Mouse (Mus musculus) splenic B cell, adult 2 months (primary cell): ENCODE data around the gene Abcg8.

ENCODE experiments used
- DNase-seq: peaks from one replicate; pipeline ENCODE4 v3.0.0-alpha.2; 2011; ENCODE audit warnings: low read depth, low spot score
- H3K27me3 ChIP-seq: 2 replicates; pipeline ENCODE4 v1.6.1; 2012; ENCODE audit warnings: mild to moderate bottlenecking, low read length, moderate library complexity, mixed read lengths; ENCODE audit not compliant: control insufficient read depth, poor library complexity, insufficient read depth, severe bottlenecking
- H3K36me3 ChIP-seq: 2 replicates; pipeline ENCODE4 v1.6.1; 2012; ENCODE audit warnings: mild to moderate bottlenecking, low read length, moderate library complexity, mixed read lengths; ENCODE audit not compliant: control insufficient read depth, poor library complexity, insufficient read depth, severe bottlenecking

Gene Abcg8

DNA sequence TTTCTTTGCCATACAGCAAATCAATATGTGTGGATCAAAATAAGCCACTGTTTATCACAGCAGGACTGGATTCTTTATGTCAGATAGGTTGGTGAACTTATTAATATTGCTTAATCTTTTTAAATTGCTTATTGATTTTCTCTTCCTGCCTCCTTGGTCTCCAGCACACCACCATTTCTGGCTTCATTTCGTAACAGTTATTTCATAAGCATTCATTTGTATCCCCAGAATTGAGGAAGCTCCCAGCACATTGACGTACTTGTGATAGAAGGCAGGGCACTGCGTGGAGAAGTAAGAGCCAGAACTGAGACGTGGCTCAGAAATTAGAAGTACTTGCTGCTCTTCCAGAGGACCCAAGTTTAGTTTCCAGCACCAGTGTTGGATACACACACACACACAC is 28.5 kb upstream of the Abcg8 start:
- no peak for DNase-seq
- H3K27me3 ChIP-seq, result no peaks in the 10 kb centered on the region
- no peaks in the 10 kb centered on the region for H3K36me3 ChIP-seq

DNA sequence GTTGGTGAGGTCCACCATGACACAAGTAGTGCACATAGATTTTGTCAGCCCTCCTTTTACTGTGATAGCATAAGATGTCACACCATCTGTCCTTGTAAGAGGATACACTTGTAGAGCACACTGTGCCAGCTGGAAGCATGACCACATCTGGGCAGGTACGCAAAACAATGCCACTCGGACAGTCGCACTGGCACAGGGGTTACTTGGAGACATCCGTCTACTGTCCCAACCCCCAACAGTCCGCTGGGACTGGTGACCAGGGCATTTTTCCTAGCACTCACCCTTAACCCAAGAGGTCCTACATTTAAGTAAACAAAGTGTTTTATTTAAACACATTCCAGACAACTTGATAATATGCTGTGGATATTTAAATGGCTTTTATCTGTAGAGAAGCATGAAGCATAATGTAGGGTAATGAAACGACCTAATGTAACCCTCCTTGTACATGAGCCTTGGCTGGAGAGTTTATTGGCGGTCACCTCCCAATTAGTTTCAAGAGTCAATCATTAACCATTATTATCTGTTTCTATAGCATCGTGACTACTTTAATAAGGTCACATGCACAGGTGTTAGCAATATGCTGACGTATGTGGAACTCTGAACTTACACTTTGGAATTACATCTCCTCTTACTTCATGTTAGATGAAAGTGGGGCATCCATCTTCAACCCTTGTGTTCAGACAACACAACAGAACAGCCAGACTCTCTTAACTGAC is 25.6 kb upstream of the Abcg8 start:
- no peaks in the 10 kb centered on the region for H3K36me3 ChIP-seq
- no peak for DNase-seq
- H3K27me3 ChIP-seq, result no peaks in the 10 kb centered on the region

DNA sequence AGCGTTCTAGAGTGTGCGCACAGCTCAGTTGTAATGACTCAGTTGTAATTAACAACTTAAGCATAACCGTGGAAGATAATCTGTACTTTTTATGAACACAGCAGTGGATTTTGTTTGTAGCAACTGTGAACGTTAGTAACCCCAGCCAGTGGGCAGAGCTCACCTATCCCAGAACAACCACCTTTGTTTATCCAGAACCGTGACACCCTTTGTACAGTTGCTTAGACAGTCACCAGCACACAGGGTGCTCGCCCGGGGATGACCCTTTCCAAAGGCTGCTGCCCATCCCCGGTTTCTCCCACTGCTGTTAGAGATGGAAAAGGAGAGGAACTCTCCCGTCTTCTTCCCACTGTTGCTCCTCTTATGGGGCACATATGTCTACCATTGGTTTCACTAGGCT is 22.6 kb upstream of the Abcg8 start:
- H3K36me3 ChIP-seq, result no peaks in the 10 kb centered on the region
- no peak for DNase-seq
- no peaks in the 10 kb centered on the region for H3K27me3 ChIP-seq

DNA sequence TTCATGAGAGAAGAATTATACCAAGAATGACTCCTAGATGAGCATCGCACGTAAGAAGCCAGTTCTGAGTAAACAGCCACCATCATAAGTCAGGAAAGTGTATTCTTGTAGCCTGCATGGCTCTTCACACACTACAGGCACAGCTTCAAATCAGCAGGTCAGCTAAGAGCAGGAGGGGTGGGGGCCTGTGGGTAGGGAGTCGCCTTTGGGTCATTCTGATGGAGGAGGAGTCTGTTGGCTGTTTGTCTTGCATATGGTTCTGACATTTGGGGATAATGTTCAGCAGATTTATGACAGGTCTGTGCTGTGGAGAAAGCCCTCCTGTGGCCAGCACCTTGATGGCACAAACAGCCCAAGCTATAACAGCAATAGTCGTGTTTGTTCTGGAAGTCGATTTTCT is 19.9 kb upstream of the Abcg8 start:
- H3K36me3 ChIP-seq, result no peaks in the 10 kb centered on the region
- no peak for DNase-seq
- no peaks in the 10 kb centered on the region for H3K27me3 ChIP-seq

DNA sequence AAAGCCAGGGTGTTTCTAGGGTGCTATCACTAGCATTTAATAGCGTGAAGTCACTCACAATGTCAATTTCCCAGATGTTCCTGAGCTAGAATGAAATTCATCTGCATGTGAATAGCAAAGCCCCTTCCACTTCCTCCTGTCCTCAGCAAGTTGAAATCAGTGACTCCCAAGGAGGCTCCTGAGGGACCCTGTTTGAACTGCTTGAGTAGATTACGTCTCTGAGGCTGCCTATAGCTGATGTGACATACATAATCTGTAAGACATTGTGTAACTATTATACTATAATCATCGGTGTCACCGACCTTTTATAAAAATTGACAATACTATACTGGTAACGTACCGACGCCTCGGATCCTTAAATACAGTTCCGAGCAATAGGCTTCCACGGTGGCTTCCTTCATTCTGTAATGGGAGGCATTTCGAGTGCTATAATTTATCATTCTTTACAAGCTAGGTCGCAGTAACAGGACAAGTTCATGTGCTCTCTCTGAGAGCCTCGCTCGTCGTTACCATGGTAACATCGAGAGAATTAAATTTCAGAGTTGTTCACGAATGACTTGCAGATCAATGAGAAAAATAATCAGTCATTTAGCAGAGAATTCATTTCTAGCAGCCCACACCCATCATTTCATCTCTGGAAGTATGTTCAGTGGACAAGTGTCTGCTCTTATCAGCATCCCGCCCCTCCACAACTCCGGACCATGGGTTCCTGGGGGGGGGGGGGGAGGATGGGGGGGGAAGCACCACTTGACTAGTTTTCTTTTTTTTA is 19.3 kb upstream of the Abcg8 start:
- Histone ChIP-seq H3K36me3 (no peaks in the 10 kb centered on the region), H3K27me3 (no peaks in the 10 kb centered on the region)
- no peak for DNase-seq

DNA sequence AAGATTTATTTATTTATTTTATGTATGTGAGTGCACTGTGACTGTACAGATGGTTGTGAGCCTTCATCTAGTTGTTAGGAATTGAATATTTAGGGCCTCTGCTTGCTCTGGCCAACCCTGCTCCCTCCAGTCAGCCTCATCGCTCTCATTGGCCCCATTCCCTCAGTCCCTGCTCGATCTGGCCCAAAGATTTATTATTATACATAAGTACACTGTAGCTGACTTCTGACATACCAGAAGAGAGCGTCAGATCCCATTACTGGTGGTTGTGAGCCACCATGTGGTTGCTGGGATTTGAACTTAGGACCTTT is 18.7 kb upstream of the Abcg8 start:
- Histone ChIP-seq H3K36me3 (no peaks in the 10 kb centered on the region), H3K27me3 (no peaks in the 10 kb centered on the region)
- no peak for DNase-seq

DNA sequence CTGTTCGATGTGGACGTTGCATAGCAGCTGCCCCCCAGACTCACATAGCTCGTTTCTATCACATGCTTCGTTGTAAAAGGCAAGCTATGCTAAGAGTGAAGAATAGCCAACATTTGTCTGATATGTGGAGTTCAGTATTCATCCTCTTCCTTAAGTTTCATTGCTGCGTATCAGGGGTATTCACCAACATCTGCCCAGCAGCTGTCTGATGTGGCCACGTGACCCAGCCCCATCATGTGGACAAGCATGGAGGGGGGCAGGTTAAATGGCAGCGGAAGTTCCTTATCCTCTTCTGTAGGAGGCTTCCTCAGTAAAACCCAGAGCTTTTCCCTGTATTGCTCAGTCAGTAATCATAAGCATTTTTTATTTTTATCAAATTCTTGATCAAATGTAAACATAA is 18.3 kb upstream of the Abcg8 start:
- DNase-seq, result no peak
- H3K36me3 ChIP-seq, result no peaks in the 10 kb centered on the region
- no peaks in the 10 kb centered on the region for H3K27me3 ChIP-seq

DNA sequence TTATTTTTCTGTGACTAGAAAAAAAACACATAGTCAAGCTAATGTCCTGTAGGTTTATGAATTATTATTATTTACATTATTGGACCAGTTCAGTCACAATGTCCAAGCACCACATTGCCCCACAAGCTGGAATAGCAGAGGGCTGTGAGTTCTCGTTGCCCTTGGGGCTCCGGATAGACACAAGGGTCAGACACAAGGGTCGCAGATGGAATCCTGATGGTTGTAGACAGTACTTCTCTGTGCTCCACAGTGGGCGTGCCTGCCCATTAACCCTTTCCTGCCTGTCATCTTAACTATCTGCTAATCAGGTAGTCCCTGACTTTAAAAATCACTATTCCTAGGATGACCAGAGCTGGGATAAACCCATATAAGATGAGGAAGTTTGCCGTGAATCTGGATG is 17.9 kb upstream of the Abcg8 start:
- H3K36me3 ChIP-seq, result no peaks in the 10 kb centered on the region
- no peaks in the 10 kb centered on the region for H3K27me3 ChIP-seq
- DNase-seq, result no peak

DNA sequence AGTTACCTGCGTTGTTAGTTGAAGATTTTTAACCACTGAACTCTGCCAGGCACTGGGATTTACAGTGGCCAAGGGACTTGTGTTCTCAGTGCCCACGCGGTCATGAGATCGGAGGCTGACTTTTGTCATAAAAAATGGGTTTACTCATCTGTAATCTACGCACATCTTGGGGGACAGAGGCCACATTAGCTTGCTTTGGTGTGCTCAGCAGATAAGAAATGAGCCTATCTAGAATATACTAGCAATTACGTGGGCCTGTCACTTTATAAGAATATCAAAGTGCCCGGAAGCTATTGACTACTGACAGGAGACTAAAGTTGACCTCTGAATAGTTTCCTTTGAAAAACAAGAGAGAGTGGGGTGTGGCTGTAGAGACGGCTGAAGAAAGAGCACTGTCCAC is 17.2 kb upstream of the Abcg8 start:
- DNase-seq, result no peak
- H3K27me3 ChIP-seq, result no peaks in the 10 kb centered on the region
- H3K36me3 ChIP-seq, result no peaks in the 10 kb centered on the region

DNA sequence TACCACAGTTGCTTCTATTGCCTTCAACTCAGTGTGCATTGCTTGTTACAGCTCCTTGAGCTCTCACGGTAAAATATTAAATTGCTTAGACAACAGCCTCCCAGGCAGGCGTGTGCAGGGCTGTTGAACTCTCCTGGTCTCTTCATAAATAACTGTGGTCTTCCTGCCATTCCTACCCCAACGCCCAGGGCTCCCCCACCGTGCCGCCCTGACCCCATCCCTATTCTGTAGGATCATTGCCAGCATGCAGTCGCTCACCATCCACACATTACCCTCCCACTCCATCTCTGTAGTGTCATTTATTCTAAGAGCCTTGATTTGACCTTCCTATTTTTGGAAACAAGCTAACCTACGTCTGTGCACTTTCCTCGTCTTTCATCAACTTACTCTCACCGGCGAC is 11.0 kb upstream of the Abcg8 start:
- DNase-seq, result no peak
- Histone ChIP-seq H3K27me3 (no peaks in the 10 kb centered on the region), H3K36me3 (no peaks in the 10 kb centered on the region)

DNA sequence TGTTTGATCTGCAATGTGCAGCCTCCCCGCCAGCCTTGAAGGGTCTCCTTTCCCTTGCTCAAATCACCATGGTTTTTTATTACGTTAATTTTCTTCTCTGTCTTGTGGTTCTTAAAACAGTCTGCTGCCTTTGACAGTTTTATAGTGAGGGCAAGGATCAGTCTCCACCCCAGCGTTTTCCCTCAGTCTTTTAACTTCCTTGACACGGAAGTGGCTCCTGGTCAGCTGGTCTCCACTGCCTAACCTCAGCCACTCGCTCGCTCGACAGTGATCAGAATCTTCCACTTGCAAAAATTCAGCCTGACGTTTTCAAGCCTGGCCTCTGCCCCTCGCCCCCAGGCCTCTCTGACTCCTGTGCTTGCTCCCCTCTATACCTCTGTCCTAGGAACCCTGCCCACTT is 10.4 kb upstream of the Abcg8 start:
- H3K36me3 ChIP-seq, result no peaks in the 10 kb centered on the region
- H3K27me3 ChIP-seq, result no peaks in the 10 kb centered on the region
- DNase-seq, result no peak

DNA sequence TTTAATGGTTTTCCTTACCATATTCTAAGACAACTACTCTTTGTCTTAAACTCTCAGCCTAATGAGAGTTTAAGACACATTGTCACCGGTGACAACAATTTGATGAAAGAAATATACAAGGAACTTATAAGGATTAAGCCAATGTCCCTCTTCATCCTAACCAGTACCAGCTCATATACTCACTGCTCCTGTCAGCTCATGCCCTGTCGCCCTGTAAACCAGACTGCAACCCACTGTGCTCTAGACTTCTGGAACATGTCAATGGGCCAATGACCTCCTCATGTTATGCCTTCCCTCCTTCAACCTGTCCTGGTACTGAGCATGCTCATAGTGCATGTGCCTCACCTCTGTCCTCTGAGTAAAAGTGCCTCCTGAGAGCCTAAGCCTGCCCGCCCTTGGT is 8.3 kb upstream of the Abcg8 start:
- H3K36me3 ChIP-seq, result no peaks in the 10 kb centered on the region
- no peak for DNase-seq
- H3K27me3 ChIP-seq, result no peaks in the 10 kb centered on the region

DNA sequence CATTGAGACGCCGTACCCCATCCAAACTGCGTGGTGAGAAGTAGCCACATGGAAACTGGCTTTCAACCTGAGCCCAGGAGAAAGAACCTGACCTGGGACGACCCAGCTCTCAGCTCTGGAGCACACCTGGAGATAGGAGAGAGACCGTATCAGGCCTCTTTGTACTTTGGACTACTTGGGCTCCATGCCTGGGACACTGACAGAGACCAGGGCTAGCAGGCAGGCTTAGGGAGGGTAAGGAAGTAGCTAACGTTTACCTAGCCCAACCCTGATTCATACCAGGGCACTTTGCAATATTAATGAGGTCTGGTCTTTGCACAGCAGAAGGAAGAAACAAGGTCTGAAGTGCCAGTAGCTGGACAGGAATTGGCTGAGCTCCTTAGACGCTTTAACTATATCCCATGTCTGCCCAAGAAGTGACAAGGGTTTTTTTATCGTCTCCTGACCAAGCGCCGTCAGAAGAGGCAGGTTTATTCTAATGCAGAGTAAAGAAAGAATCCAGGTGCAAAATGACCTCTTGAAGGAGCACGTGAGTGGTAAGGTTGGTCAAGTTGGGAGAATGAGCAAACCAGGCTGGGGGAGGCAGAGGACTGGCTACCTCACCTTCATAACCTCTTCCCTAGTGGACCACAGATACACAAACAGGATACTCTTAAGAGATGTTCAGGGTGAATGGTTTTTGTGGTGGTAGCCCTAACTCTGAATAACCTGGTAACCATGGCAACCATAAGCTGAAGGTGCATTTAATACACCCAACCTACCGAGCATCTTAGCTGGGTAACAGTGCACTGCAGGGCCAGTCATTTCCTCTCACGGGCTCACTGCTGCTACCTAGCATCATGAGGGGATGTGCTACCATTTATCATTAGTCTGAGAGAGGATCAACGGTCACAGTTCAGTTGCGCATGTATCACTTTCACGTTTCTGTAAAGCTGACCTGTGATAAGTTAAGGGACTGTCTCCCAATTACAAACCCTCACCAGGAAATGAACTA is 3.4 kb upstream of the Abcg8 start:
- Histone ChIP-seq H3K27me3 (no peaks in the 10 kb centered on the region; the same call in 1 of the 2 replicates), H3K36me3 (no peaks in the 10 kb centered on the region)
- DNase-seq, result no peak

DNA sequence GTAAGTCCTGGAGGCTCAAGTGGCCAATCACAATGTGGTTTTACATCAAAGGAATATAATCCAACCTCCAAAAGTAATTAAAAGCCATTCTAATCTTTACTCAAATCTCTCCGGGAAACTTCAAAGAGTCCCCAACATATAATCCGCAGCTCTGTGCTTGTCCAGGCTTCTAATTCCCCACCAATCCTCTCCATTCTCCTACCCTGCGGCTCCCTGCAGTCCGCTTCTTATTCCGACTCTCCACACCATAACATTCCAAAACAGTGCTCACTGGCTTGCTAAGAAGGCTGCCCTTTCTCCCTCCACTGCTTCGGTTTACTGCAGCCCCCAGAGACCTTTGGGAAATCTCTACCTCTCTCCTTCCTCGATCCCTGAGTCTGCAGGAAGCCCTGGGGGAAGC is 2.1 kb upstream of the Abcg8 start:
- no peak for DNase-seq
- H3K36me3 ChIP-seq, result no peaks in the 10 kb centered on the region
- H3K27me3 ChIP-seq, result no peaks in the 10 kb centered on the region; the same call in 1 of the 2 replicates

DNA sequence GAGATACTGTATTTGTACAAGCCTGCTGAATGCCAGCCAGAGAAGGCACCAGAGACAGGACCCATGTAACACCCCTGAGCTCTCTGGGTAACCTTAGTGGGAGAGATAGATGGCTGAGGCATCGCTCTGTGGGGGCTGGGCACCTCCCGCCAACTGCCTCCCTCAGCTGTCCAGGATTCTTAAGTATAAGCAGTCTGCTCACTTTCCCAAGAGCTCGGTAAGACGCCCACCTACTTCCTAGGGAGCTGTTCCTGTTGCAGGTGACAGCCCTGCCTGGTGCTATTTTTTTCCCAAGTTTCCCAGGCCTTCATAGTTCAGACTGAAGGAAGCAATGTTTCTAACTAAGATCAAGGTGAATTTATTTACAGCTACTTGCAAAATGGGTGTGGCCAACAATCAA is 898 bp upstream of the Abcg8 start:
- DNase-seq, result no peak

More for the DNA sequence above, 898 bp upstream of the Abcg8 start:
- H3K27me3 ChIP-seq, result no peaks in the 10 kb centered on the region; the same call in 1 of the 2 replicates
- no peaks in the 10 kb centered on the region for H3K36me3 ChIP-seq
